Mouse (Mus musculus) MEL (cell line): Measurements from ENCODE around the gene Fv1. TPM values are rescaled to one million over a fixed set of nuclear protein-coding genes. Genes with fewer than 3 reads are reported as not detected.

Experiments used
- DNase-seq: peaks from one replicate; pipeline ENCODE4 v3.0.0; 2011; ENCODE audit warnings: low read depth, low spot score
- H3K27ac ChIP-seq: 2 replicates; pipeline ENCODE4 v1.5.1; 2012; ENCODE audit warnings: low read depth, mild to moderate bottlenecking, control low read depth, low read length, moderate library complexity; ENCODE audit not compliant: control insufficient read depth
- H3K27me3 ChIP-seq, 2 experiments: fragments of 150-350 bp in 1 of 2; sonication (generic) in 1 of 2; 2 replicates each; pipeline ENCODE4 v1.6.1; 2012; ENCODE audit warnings: low read length in 2 of 2, mild to moderate bottlenecking in 2 of 2, improper control_type of control experiment in 1 of 2, moderate library complexity in 1 of 2; ENCODE audit not compliant: insufficient read depth in 2 of 2, control insufficient read depth in 1 of 2
- H3K36me3 ChIP-seq, 2 experiments: 2 replicates each; pipeline ENCODE4 v1.6.1; 2012 to 2014; ENCODE audit warnings: low read length in 2 of 2, improper control_type of control experiment in 1 of 2, inconsistent platforms in 1 of 2, mild to moderate bottlenecking in 1 of 2; ENCODE audit not compliant: insufficient read depth in 2 of 2, control insufficient read depth in 1 of 2
- H3K4me1 ChIP-seq, 2 experiments: fragments of 150-350 bp in 1 of 2; sonication (generic) in 1 of 2; 2 replicates each; pipeline ENCODE4 v1.6.1; 2012; ENCODE audit warnings: low read length in 2 of 2, improper control_type of control experiment in 1 of 2, mild to moderate bottlenecking in 1 of 2; ENCODE audit not compliant: insufficient read depth in 2 of 2, control insufficient read depth in 1 of 2
- H3K4me3 ChIP-seq, 2 experiments: fragments of 150-350 bp in 1 of 2; sonication (generic) in 1 of 2; 2 replicates each; pipeline ENCODE4 v1.5.1; 2012; ENCODE audit warnings: low read depth in 2 of 2, low read length in 2 of 2, mild to moderate bottlenecking in 2 of 2, moderate library complexity in 2 of 2, control low read depth in 1 of 2, improper control_type of control experiment in 1 of 2; ENCODE audit not compliant: control insufficient read depth in 1 of 2, insufficient read depth in 1 of 2
- H3K79me2 ChIP-seq: 2 replicates; pipeline ENCODE4 v1.6.1; 2012; ENCODE audit warnings: mild to moderate bottlenecking, low read length, moderate library complexity; ENCODE audit not compliant: control insufficient read depth, poor library complexity, insufficient read depth
- H3K9ac ChIP-seq: 2 replicates; pipeline ENCODE4 v1.6.1; 2012; ENCODE audit warnings: low read depth, mild to moderate bottlenecking, control low read depth, low read length, moderate library complexity; ENCODE audit not compliant: control insufficient read depth, poor library complexity, severe bottlenecking
- H3K9me3 ChIP-seq: fragments of 150-350 bp; sonication (generic); replicated peaks from 2 replicates; pipeline ENCODE4 v1.6.1; 2012; ENCODE audit warnings: mild to moderate bottlenecking, low read length, improper control_type of control experiment, moderate library complexity; ENCODE audit not compliant: insufficient read depth
- BHLHE40 ChIP-seq: IDR thresholded peaks from 2 replicates; pipeline ENCODE4 v1.6.1; 2012; ENCODE audit warnings: low read depth, mild to moderate bottlenecking, inconsistent platforms, low read length, improper control_type of control experiment, borderline replicate concordance
- CTCF ChIP-seq, 3 experiments: IDR thresholded peaks in 2 of 3; conservative IDR thresholded peaks in 1 of 3; 2 replicates each; pipeline ENCODE4 v1.5.1; 2011 to 2012; ENCODE audit warnings: low read length in 3 of 3, low read depth in 2 of 3, mild to moderate bottlenecking in 2 of 3, improper control_type of control experiment in 1 of 3, inconsistent platforms in 1 of 3, mixed read lengths in 1 of 3, moderate library complexity in 1 of 3; ENCODE audit not compliant: control insufficient read depth in 1 of 3, insufficient read depth in 1 of 3, poor library complexity in 1 of 3, severe bottlenecking in 1 of 3
- E2F4 ChIP-seq: IDR thresholded peaks from 2 replicates; pipeline ENCODE4 v1.6.1; 2011; ENCODE audit warnings: low read depth, low read length, improper control_type of control experiment, borderline replicate concordance
- EP300 ChIP-seq, 2 experiments: IDR thresholded peaks; 2 replicates each; pipeline ENCODE4 v1.6.1; 2011; ENCODE audit warnings: improper control_type of control experiment in 2 of 2, low read length in 2 of 2, low read depth in 1 of 2, mild to moderate bottlenecking in 1 of 2
- GABPA ChIP-seq: IDR thresholded peaks from 2 replicates; pipeline ENCODE4 v1.6.1; 2012; ENCODE audit warnings: low read depth, mild to moderate bottlenecking, inconsistent platforms, low read length, improper control_type of control experiment, moderate library complexity
- HCFC1 ChIP-seq: IDR thresholded peaks from 2 replicates; pipeline ENCODE4 v1.6.1; 2012; ENCODE audit warnings: low read depth, mild to moderate bottlenecking, inconsistent platforms, low read length, improper control_type of control experiment, moderate library complexity
- KAT2A ChIP-seq: conservative IDR thresholded peaks from 2 replicates; pipeline ENCODE4 v1.6.1; 2012; ENCODE audit warnings: low read depth, low read length, improper control_type of control experiment, inconsistent platforms
- MAX ChIP-seq: IDR thresholded peaks from 2 replicates; pipeline ENCODE4 v1.6.1; 2011; ENCODE audit warnings: low read length, improper control_type of control experiment
- MAZ ChIP-seq: IDR thresholded peaks from 2 replicates; pipeline ENCODE4 v1.6.1; 2012; ENCODE audit warnings: low read depth, mild to moderate bottlenecking, inconsistent platforms, low read length, improper control_type of control experiment
- MYC ChIP-seq: IDR thresholded peaks from 2 replicates; pipeline ENCODE4 v1.6.1; 2011; ENCODE audit warnings: low read depth, mild to moderate bottlenecking, low read length, improper control_type of control experiment, moderate library complexity
- NELFE ChIP-seq: IDR thresholded peaks from 2 replicates; pipeline ENCODE4 v1.6.1; 2011; ENCODE audit warnings: low read depth, low read length, improper control_type of control experiment
- POLR2A ChIP-seq, 2 experiments: IDR thresholded peaks; 2 replicates each; pipeline ENCODE4 v1.6.1; 2011 to 2012; ENCODE audit warnings: low read length in 2 of 2, mild to moderate bottlenecking in 2 of 2, control low read depth in 1 of 2, improper control_type of control experiment in 1 of 2, low read depth in 1 of 2, moderate library complexity in 1 of 2; ENCODE audit not compliant: control insufficient read depth in 1 of 2, insufficient read depth in 1 of 2, poor library complexity in 1 of 2
- SMC3 ChIP-seq: IDR thresholded peaks from 2 replicates; pipeline ENCODE4 v1.6.1; 2011; ENCODE audit warnings: low read depth, low read length, improper control_type of control experiment
- TAL1 ChIP-seq: IDR thresholded peaks from 2 replicates; pipeline ENCODE4 v1.6.1; 2012; ENCODE audit warnings: mild to moderate bottlenecking, inconsistent platforms, low read length, moderate library complexity, mixed read lengths
- USF2 ChIP-seq, 2 experiments: IDR thresholded peaks; 2 replicates each; pipeline ENCODE4 v1.6.1; 2011 to 2012; ENCODE audit warnings: improper control_type of control experiment in 2 of 2, low read length in 2 of 2, borderline replicate concordance in 1 of 2, inconsistent platforms in 1 of 2, low read depth in 1 of 2, mild to moderate bottlenecking in 1 of 2; ENCODE audit not compliant: insufficient read depth in 1 of 2
- ZMIZ1 ChIP-seq: IDR thresholded peaks from 2 replicates; pipeline ENCODE4 v1.6.1; 2012; ENCODE audit warnings: low read depth, mild to moderate bottlenecking, inconsistent platforms, low read length, improper control_type of control experiment, moderate library complexity
- ZNF384 ChIP-seq: IDR thresholded peaks from 2 replicates; pipeline ENCODE4 v1.6.1; 2012; ENCODE audit warnings: low read depth, mild to moderate bottlenecking, inconsistent platforms, low read length, improper control_type of control experiment
- polyA plus RNA-seq, 2 experiments: library from polyadenylated mRNA; stranded (reverse) in 1 of 2; unstranded in 1 of 2; fragments of >175 nt in 1 of 2; fragments of >200 nt in 1 of 2; gene quantifications; 2 replicates each; pipeline versions ENCODE4 v1.2.1 to v1.2.4; 2012; ENCODE audit warnings: low replicate concordance in 2 of 2, low read depth in 1 of 2; ENCODE audit not compliant: insufficient read length in 2 of 2, insufficient read depth in 1 of 2, missing spikeins in 1 of 2
- total RNA-seq: library from RNA; depleted of rRNA; stranded (reverse); fragments of 300-350 nt; gene quantifications from 2 replicates; pipeline ENCODE4 v1.2.3, GENCODE M21; 2012

Gene Fv1
- total and polyA plus RNA-seq, 3 experiments, result 3.0 to 4.6 TPM; not detected in 1

- H3K4me3 ChIP-seq, result no peak overlapping the region
- H3K27me3 ChIP-seq, result no peaks in the 10 kb centered on the region
- TF ChIP-seq POLR2A (IDR thresholded peaks at IDR 0.05; ENCODE audit: control insufficient read depth in 1 of 2, insufficient read depth in 1 of 2, low read depth in 1 of 2, low read length in 2 of 2, poor library complexity in 1 of 2) (no peak), USF2 (IDR thresholded peaks at IDR 0.05; ENCODE audit: borderline replicate concordance in 1 of 2, insufficient read depth in 1 of 2, low read depth in 1 of 2, low read length in 2 of 2) (no peak), SMC3 (no peak)
- no peak overlapping the region for H3K9ac ChIP-seq
- peaks cover 7 to 9% of the 10 kb centered on the region in 2 experiments for H3K36me3 ChIP-seq
- no peak overlapping the region for H3K27ac ChIP-seq
- DNase-seq, result no peak
- peaks cover 2% of the 10 kb centered on the region; the same call in 1 of the 2 replicates for H3K79me2 ChIP-seq
- no peaks in the 10 kb centered on the region for H3K9me3 ChIP-seq
- peaks cover 0 to 8% of the 10 kb centered on the region in 2 experiments; a peak in 3 of 4 replicates for H3K4me1 ChIP-seq
Observed at GRCm38 (mm10) chr4:147897348-147897747, 28.6 kb downstream of the Fv1 start.

- H3K9me3 ChIP-seq, result no peaks in the 10 kb centered on the region
- peaks cover 0 to 22% of the 10 kb centered on the region in 2 experiments for H3K4me1 ChIP-seq
- no peak for DNase-seq
- H3K36me3 ChIP-seq, result peaks cover 3 to 12% of the 10 kb centered on the region in 2 experiments
- TF ChIP-seq NELFE (no peak), MAZ (no peak), ZMIZ1 (no peak), HCFC1 (no peak), KAT2A (no peak), SMC3 (no peak), CTCF (IDR thresholded peaks at IDR 0.05 in 2 of 3, conservative IDR thresholded peaks at IDR 0.05 in 1 of 3; ENCODE audit: control insufficient read depth in 1 of 3, insufficient read depth in 1 of 3, low read depth in 2 of 3, low read length in 3 of 3, poor library complexity in 1 of 3, severe bottlenecking in 1 of 3) (no peak), BHLHE40 (no peak), MYC (no peak), E2F4 (no peak), TAL1 (no peak), ZNF384 (no peak), MAX (no peak), EP300 (IDR thresholded peaks at IDR 0.05; ENCODE audit: low read depth in 1 of 2, low read length in 2 of 2) (no peak), GABPA (no peak)
- peaks cover 19% of the 10 kb centered on the region for H3K79me2 ChIP-seq
- H3K27me3 ChIP-seq, result no peaks in the 10 kb centered on the region
- H3K27ac ChIP-seq, result no peak overlapping the region
- H3K4me3 ChIP-seq, result no peak overlapping the region
- no peak overlapping the region for H3K9ac ChIP-seq
Observed at GRCm38 (mm10) chr4:147900452-147900851, 31.7 kb downstream of the Fv1 start.
